Mouse (Mus musculus): ENCODE data around the gene Zbtb38.

DNA sequence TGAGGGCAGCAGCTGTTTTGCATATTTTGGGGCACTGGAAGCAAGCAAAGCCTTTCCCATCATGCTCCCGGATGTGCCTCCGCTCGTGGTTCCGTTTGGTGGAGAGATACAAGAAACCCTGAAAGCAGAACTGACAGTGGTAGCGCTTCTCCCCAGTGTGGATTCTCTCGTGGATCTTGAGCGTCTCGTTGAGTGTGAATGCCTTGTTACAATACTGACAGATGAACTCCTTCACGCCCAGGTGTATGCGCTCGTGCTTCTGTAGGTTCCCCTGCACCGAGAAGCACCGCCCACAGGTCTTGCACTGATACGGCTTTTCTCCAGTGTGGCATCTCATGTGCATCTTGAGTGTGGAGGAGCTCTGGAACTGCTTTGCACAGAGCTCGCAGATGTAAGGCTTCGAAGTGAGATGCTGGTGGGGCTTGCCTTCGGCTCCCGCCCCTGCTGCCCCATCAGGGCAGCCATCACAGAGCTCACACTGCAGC lies 67.0 kb downstream of the Zbtb38 start:
- TF ChIP-seq NANOG (IDR thresholded peaks at IDR 0.05; ENCODE audit: borderline replicate concordance, low read length) (no peak), CTCF (conservative IDR thresholded peaks at IDR 0.05; ENCODE audit: low read length) (no peak), POU5F1 (IDR thresholded peaks at IDR 0.05; ENCODE audit: borderline replicate concordance, low read length) (no peak)

Measured in E14TG2a.4 (cell line).